Mouse (Mus musculus) small intestine, adult 2 months (tissue): ENCODE results near the gene Ltb4r1. TPM values are rescaled to one million over a fixed set of nuclear protein-coding genes. Genes with fewer than 3 reads are reported as not detected.
A peak's percentile ranks its signal among the peaks of the same experiment; 100 is the strongest.

ENCODE experiments used
- H3K27ac ChIP-seq: fragments of 200-500 bp; 2 replicates; pipeline ENCODE4 v1.5.1; 2012; ENCODE audit warnings: low read depth, low read length, control low read depth, inconsistent platforms; ENCODE audit not compliant: insufficient read depth
- H3K27me3 ChIP-seq: fragments of 200-500 bp; 2 replicates; pipeline ENCODE4 v1.6.1; 2012; ENCODE audit warnings: mild to moderate bottlenecking, moderate library complexity, low read length, inconsistent platforms; ENCODE audit not compliant: control insufficient read depth, insufficient read depth
- H3K36me3 ChIP-seq: fragments of 200-500 bp; 2 replicates; pipeline ENCODE4 v1.6.1; 2012; ENCODE audit warnings: mild to moderate bottlenecking, low read length, control low read depth, inconsistent platforms; ENCODE audit not compliant: control insufficient read depth, insufficient read depth
- H3K4me1 ChIP-seq: fragments of 200-500 bp; 2 replicates; pipeline ENCODE4 v1.6.1; 2012; ENCODE audit warnings: low read length, inconsistent platforms, mixed read lengths; ENCODE audit not compliant: control insufficient read depth, insufficient read depth, insufficient read length
- H3K4me3 ChIP-seq: fragments of 200-500 bp; 2 replicates; pipeline ENCODE4 v1.5.1; 2012; ENCODE audit warnings: low read depth, mild to moderate bottlenecking, control low read depth, inconsistent platforms, low read length, moderate library complexity
- CTCF ChIP-seq: fragments of 200-500 bp; IDR thresholded peaks from 2 replicates; pipeline ENCODE4 v1.5.1; 2012; ENCODE audit warnings: low read depth, mild to moderate bottlenecking, control low read depth, inconsistent platforms, low read length, moderate library complexity, mixed read lengths; ENCODE audit not compliant: insufficient replicate concordance, insufficient read length; ENCODE audit errors: extremely low read depth
- POLR2A ChIP-seq: fragments of 200-500 bp; IDR thresholded peaks from 2 replicates; pipeline ENCODE4 v1.6.1; 2012; ENCODE audit warnings: low read depth, mild to moderate bottlenecking, control low read depth, inconsistent platforms, low read length, moderate library complexity
- WGBS: fragments of 180-500 bp; shearing (Covaris S2); methylation state at CpG from one replicate; pipeline ENCODE4 v1.1.7; 2018; 5-methylcytosine and 5-hydroxymethylcytosine counted together
- polyA plus RNA-seq: library from polyadenylated mRNA; depleted of rRNA; stranded (reverse); fragments of >200 nt; gene quantifications from 2 replicates; pipeline ENCODE4 v1.2.3, GENCODE M21; 2012

Ltb4r1 gene
- polyA plus RNA-seq, 1 experiment: 25.3 TPM

GRCm38 (mm10) chr14:55733889-55734288 is 31.9 kb upstream of the Ltb4r1 start:
- Histone ChIP-seq H3K36me3 (peaks cover 6% of the 10 kb centered on the region), H3K27ac (no peak overlapping the region), H3K27me3 (no peaks in the 10 kb centered on the region), H3K4me3 (no peak overlapping the region), H3K4me1 (peaks cover 32% of the 10 kb centered on the region; the same call in 1 of the 2 replicates)
- TF ChIP-seq POLR2A (no peak), CTCF (no peak)
- WGBS: 58% methylated on average over 10 of the region's 10 CpGs

- Histone ChIP-seq H3K27ac (0 out of 2 replicates have a peak overlapping the region, but pooled peaks have one; percentile 23), H3K36me3 (peaks cover 16% of the 10 kb centered on the region), H3K27me3 (no peaks in the 10 kb centered on the region), H3K4me3 (no peak overlapping the region), H3K4me1 (peaks cover 32% of the 10 kb centered on the region; the same call in 1 of the 2 replicates)
- WGBS: 38% methylated on average over 7 of the region's 7 CpGs
- TF ChIP-seq POLR2A (no peak), CTCF (no peak)
Measured at GRCm38 (mm10) chr14:55734869-55735268, 30.9 kb upstream of the Ltb4r1 start.

- peak overlapping the region; percentile 52; the same call in 1 of the 2 replicates for H3K27ac ChIP-seq
- H3K4me1 ChIP-seq: peaks cover 32% of the 10 kb centered on the region; the same call in 1 of the 2 replicates
- H3K27me3 ChIP-seq: no peaks in the 10 kb centered on the region
- H3K4me3 ChIP-seq: no peak overlapping the region
- TF ChIP-seq CTCF (no peak), POLR2A (no peak)
- 22% methylated on average over 3 of the region's 3 CpGs for WGBS
- peaks cover 21% of the 10 kb centered on the region for H3K36me3 ChIP-seq
Measured at GRCm38 (mm10) chr14:55735334-55735733, 30.4 kb upstream of the Ltb4r1 start.

- peak overlapping the region; percentile 52; the same call in 1 of the 2 replicates for H3K27ac ChIP-seq
- TF ChIP-seq CTCF (no peak), POLR2A (no peak)
- peaks cover 32% of the 10 kb centered on the region; the same call in 1 of the 2 replicates for H3K4me1 ChIP-seq
- peaks cover 24% of the 10 kb centered on the region for H3K36me3 ChIP-seq
- no peaks in the 10 kb centered on the region for H3K27me3 ChIP-seq
- WGBS: 18% methylated on average over 4 of the region's 4 CpGs
- H3K4me3 ChIP-seq: no peak overlapping the region
Measured at GRCm38 (mm10) chr14:55735758-55736157, 30.0 kb upstream of the Ltb4r1 start.

GRCm38 (mm10) chr14:55737086-55737687 is 28.6 kb upstream of the Ltb4r1 start:
- Histone ChIP-seq H3K27me3 (no peaks in the 10 kb centered on the region), H3K27ac (no peak overlapping the region), H3K4me3 (no peak overlapping the region), H3K36me3 (peaks cover 31% of the 10 kb centered on the region), H3K4me1 (peaks cover 32% of the 10 kb centered on the region; the same call in 1 of the 2 replicates)
- TF ChIP-seq POLR2A (no peak), CTCF (no peak)
- WGBS: 38% methylated on average over 9 of the region's 9 CpGs

- H3K27ac ChIP-seq: peak overlapping the region; percentile 35; the same call in 1 of the 2 replicates
Measured at GRCm38 (mm10) chr14:55743711-55744110, 22.1 kb upstream of the Ltb4r1 start.

GRCm38 (mm10) chr14:55745180-55745860 is 20.4 kb upstream of the Ltb4r1 start, which contains the start of the genes Dhrs1 and Nop9:
Gene Dhrs1, minus strand, starts transcription at chr14:55745690.
Gene Nop9, plus strand, starts transcription at chr14:55745693.
- peaks cover 25% of the 10 kb centered on the region for H3K36me3 ChIP-seq

More at GRCm38 (mm10) chr14:55743711-55744110, 22.1 kb upstream of the Ltb4r1 start:
- Histone ChIP-seq H3K36me3 (peaks cover 34% of the 10 kb centered on the region), H3K4me3 (peak overlapping the region; percentile 53), H3K4me1 (peaks cover 8% of the 10 kb centered on the region), H3K27me3 (no peaks in the 10 kb centered on the region)
- no peak for TF ChIP-seq POLR2A
- TF ChIP-seq CTCF: peak; percentile 94; the same call in 1 of the 2 replicates
- 12% methylated on average over 10 of the region's 10 CpGs for WGBS

More at GRCm38 (mm10) chr14:55745180-55745860, 20.4 kb upstream of the Ltb4r1 start, which contains the start of the genes Dhrs1 and Nop9:
- Histone ChIP-seq H3K27ac (peak within 1 kb of the TSS; percentile 92), H3K27me3 (no peaks in the 10 kb centered on the region), H3K4me3 (peak within 1 kb of the TSS; percentile 89), H3K4me1 (peaks cover 8% of the 10 kb centered on the region)
- TF ChIP-seq POLR2A (peak; percentile 76), CTCF (no peak)
- WGBS: under 1% methylated on average over 46 of the region's 48 CpGs
